Mouse (Mus musculus) spleen, adult 2 months (tissue): ENCODE measurements around the gene Ctsc. TPM values are rescaled to one million over a fixed set of nuclear protein-coding genes. Genes with fewer than 3 reads are reported as not detected.

Experiments
- DNase-seq, 2 experiments: peaks; one replicate each; pipeline versions ENCODE4 v3.0.0 to v3.0.0-alpha.2; 2012 to 2021; ENCODE audit warnings: low spot score in 2 of 2, low read depth in 1 of 2
- H3K27ac ChIP-seq: fragments of 200-500 bp; 2 replicates; pipeline ENCODE4 v1.5.1; 2012; ENCODE audit warnings: low read length, inconsistent platforms; ENCODE audit not compliant: insufficient read depth
- H3K27me3 ChIP-seq: fragments of 200-500 bp; 2 replicates; pipeline ENCODE4 v1.6.1; 2012; ENCODE audit warnings: mild to moderate bottlenecking, moderate library complexity, low read length, inconsistent platforms; ENCODE audit not compliant: control insufficient read depth, insufficient read depth
- H3K36me3 ChIP-seq: fragments of 200-500 bp; 2 replicates; pipeline ENCODE4 v1.6.1; 2012; ENCODE audit warnings: mild to moderate bottlenecking, low read length, inconsistent platforms; ENCODE audit not compliant: control insufficient read depth, insufficient read depth
- H3K4me1 ChIP-seq: fragments of 200-500 bp; 2 replicates; pipeline ENCODE4 v1.6.1; 2011; ENCODE audit warnings: inconsistent platforms; ENCODE audit not compliant: control insufficient read depth, insufficient read depth, insufficient read length
- H3K4me3 ChIP-seq: fragments of 200-500 bp; 2 replicates; pipeline ENCODE4 v1.5.1; 2011; ENCODE audit warnings: mild to moderate bottlenecking, inconsistent platforms; ENCODE audit not compliant: insufficient read depth, insufficient read length; ENCODE audit errors: extremely low read depth
- CTCF ChIP-seq: fragments of 200-500 bp; IDR thresholded peaks from 2 replicates; pipeline ENCODE4 v1.5.1; 2011; ENCODE audit warnings: mild to moderate bottlenecking, inconsistent platforms; ENCODE audit not compliant: insufficient read depth, insufficient read length, insufficient replicate concordance; ENCODE audit errors: extremely low read depth
- POLR2A ChIP-seq: fragments of 200-500 bp; IDR thresholded peaks from 2 replicates; pipeline ENCODE4 v1.6.1; 2011; ENCODE audit warnings: low read depth, low read length, inconsistent platforms
- WGBS: fragments of 180-500 bp; shearing (Covaris S2); methylation state at CpG from one replicate; pipeline ENCODE4 v1.1.7; 2018; 5-methylcytosine and 5-hydroxymethylcytosine counted together
- polyA plus RNA-seq: library from polyadenylated mRNA; depleted of rRNA; stranded (reverse); fragments of >200 nt; gene quantifications from 2 replicates; pipeline ENCODE4 v1.2.3, GENCODE M21; 2012

Ctsc gene
- polyA plus RNA-seq, 1 experiment: 136 TPM

- no peak for DNase-seq
- Histone ChIP-seq H3K4me3 (no peak overlapping the region), H3K4me1 (peaks cover 7% of the 10 kb centered on the region), H3K27me3 (no peaks in the 10 kb centered on the region), H3K36me3 (no peaks in the 10 kb centered on the region), H3K27ac (no peak overlapping the region)
- TF ChIP-seq POLR2A (no peak), CTCF (no peak)
- WGBS: 44% methylated on average over 1 of the region's 1 CpGs
These were observed 26.4 kb upstream of the Ctsc start for GRCm38 (mm10) chr7:88251535-88251934.

GRCm38 (mm10) chr7:88252129-88252528 is 25.8 kb upstream of the Ctsc start:
- H3K4me1 ChIP-seq: peaks cover 7% of the 10 kb centered on the region
- no peaks in the 10 kb centered on the region for H3K36me3 ChIP-seq
- no peak for DNase-seq
- H3K27me3 ChIP-seq: no peaks in the 10 kb centered on the region
- no peak overlapping the region for H3K4me3 ChIP-seq
- TF ChIP-seq CTCF (no peak), POLR2A (no peak)
- H3K27ac ChIP-seq: no peak overlapping the region

GRCm38 (mm10) chr7:88254884-88255283 is 23.0 kb upstream of the Ctsc start:
- Histone ChIP-seq H3K27ac (no peak overlapping the region), H3K4me3 (no peak overlapping the region), H3K4me1 (peaks cover 7% of the 10 kb centered on the region), H3K27me3 (no peaks in the 10 kb centered on the region), H3K36me3 (no peaks in the 10 kb centered on the region)
- no peak for DNase-seq
- TF ChIP-seq POLR2A: no peak
- TF ChIP-seq CTCF: no peak

GRCm38 (mm10) chr7:88259155-88259925 is 18.5 kb upstream of the Ctsc start:
- Histone ChIP-seq H3K4me3 (no peak overlapping the region), H3K27me3 (no peaks in the 10 kb centered on the region), H3K27ac (no peak overlapping the region), H3K4me1 (no peaks in the 10 kb centered on the region), H3K36me3 (no peaks in the 10 kb centered on the region)
- no peak for DNase-seq
- 80% methylated on average over 7 of the region's 7 CpGs for WGBS
- TF ChIP-seq POLR2A (no peak), CTCF (no peak)

GRCm38 (mm10) chr7:88261799-88262198 is 16.1 kb upstream of the Ctsc start:
- 85% methylated on average over 4 of the region's 4 CpGs for WGBS
- H3K27ac ChIP-seq: no peak overlapping the region

GRCm38 (mm10) chr7:88264861-88265260 is 13.0 kb upstream of the Ctsc start:
- TF ChIP-seq CTCF (no peak), POLR2A (no peak)
- H3K27ac ChIP-seq: no peak overlapping the region
- DNase-seq: no peak
- H3K36me3 ChIP-seq: no peaks in the 10 kb centered on the region
- no peak overlapping the region for H3K4me3 ChIP-seq
- H3K27me3 ChIP-seq: no peaks in the 10 kb centered on the region
- WGBS: 80% methylated on average over 5 of the region's 5 CpGs
- H3K4me1 ChIP-seq: no peaks in the 10 kb centered on the region

More at GRCm38 (mm10) chr7:88261799-88262198, 16.1 kb upstream of the Ctsc start:
- DNase-seq: no peak
- Histone ChIP-seq H3K27me3 (no peaks in the 10 kb centered on the region), H3K36me3 (no peaks in the 10 kb centered on the region), H3K4me1 (no peaks in the 10 kb centered on the region), H3K4me3 (no peak overlapping the region)
- TF ChIP-seq POLR2A (no peak), CTCF (no peak)

- no peak for DNase-seq
- H3K27me3 ChIP-seq: no peaks in the 10 kb centered on the region; the same call in 1 of the 2 replicates
- 93% methylated on average over 1 of the region's 1 CpGs for WGBS
- TF ChIP-seq CTCF (no peak), POLR2A (no peak)
- no peaks in the 10 kb centered on the region for H3K4me1 ChIP-seq
- H3K27ac ChIP-seq: no peak overlapping the region
- H3K36me3 ChIP-seq: no peaks in the 10 kb centered on the region
- no peak overlapping the region for H3K4me3 ChIP-seq
These were observed 8.0 kb upstream of the Ctsc start for GRCm38 (mm10) chr7:88269913-88270312.
